Mouse (Mus musculus) midbrain, embryonic 14.5 days (tissue): ENCODE results near the gene Bcl6. TPM values are rescaled to one million over a fixed set of nuclear protein-coding genes. Genes with fewer than 3 reads are reported as not detected.

ENCODE experiments used
- ATAC-seq: fragments of 200-750 bp; cut with Nextera tagmentation; 2 replicates; pipeline ENCODE4 v1.8.0; 2017; ENCODE audit warnings: moderate number of reproducible peaks, moderate library complexity; ENCODE audit not compliant: low FRiP score, low TSS enrichment
- DNase-seq: peaks from one replicate; pipeline ENCODE4 v3.0.0-alpha.2; 2015
- H3K27ac ChIP-seq: fragments of 300-500 bp; sonication (generic); replicated peaks from 2 replicates; pipeline ENCODE4 v1.5.1; 2014; ENCODE audit warnings: mild to moderate bottlenecking, low read depth, low read length, moderate library complexity
- H3K27me3 ChIP-seq: fragments of 300-500 bp; sonication (generic); 2 replicates; pipeline ENCODE4 v1.6.1; 2014; ENCODE audit warnings: low read length, control low read depth, mixed read lengths; ENCODE audit not compliant: control insufficient read depth, insufficient read depth
- H3K36me3 ChIP-seq: fragments of 300-500 bp; sonication (generic); 2 replicates; pipeline ENCODE4 v1.6.1; 2014; ENCODE audit warnings: low read length, control low read depth; ENCODE audit not compliant: control insufficient read depth, insufficient read depth
- H3K4me1 ChIP-seq: fragments of 300-500 bp; sonication (generic); 2 replicates; pipeline ENCODE4 v1.6.1; 2014; ENCODE audit warnings: mild to moderate bottlenecking, antibody characterized with exemption, low read length, control low read depth; ENCODE audit not compliant: control insufficient read depth, insufficient read depth
- H3K4me2 ChIP-seq: fragments of 300-500 bp; sonication (generic); 2 replicates; pipeline ENCODE4 v1.6.1; 2014; ENCODE audit warnings: mild to moderate bottlenecking, low read length, moderate library complexity
- H3K4me3 ChIP-seq: fragments of 300-500 bp; sonication (generic); replicated peaks from 2 replicates; pipeline ENCODE4 v1.5.1; 2014; ENCODE audit warnings: low read depth, low read length
- H3K9ac ChIP-seq: fragments of 300-500 bp; sonication (generic); replicated peaks from 2 replicates; pipeline ENCODE4 v1.6.1; 2014; ENCODE audit warnings: mild to moderate bottlenecking, low read length, moderate library complexity
- H3K9me3 ChIP-seq: fragments of 300-500 bp; sonication (generic); 2 replicates; pipeline ENCODE4 v1.6.1; 2016; ENCODE audit warnings: low read length, control low read depth, mixed read lengths; ENCODE audit not compliant: control insufficient read depth
- WGBS: fragments of 180-500 bp; shearing (Covaris S2); extraction: QIAGEN DNeasy Blood & Tissue Kit; methylation state at CpG from one replicate; pipeline ENCODE4 v1.1.7; 2014; 5-methylcytosine and 5-hydroxymethylcytosine counted together
- polyA plus RNA-seq: library from polyadenylated mRNA; unstranded; fragments of >200 nt; fragmentation: Nextera tagmentation; extraction: Ambion mirVana; gene quantifications from 2 replicates; pipeline ENCODE4 v1.2.1, GENCODE M21; 2014

The Bcl6 gene
- polyA plus RNA-seq, 1 experiment from 2014 or later: 0.26 TPM

DNA sequence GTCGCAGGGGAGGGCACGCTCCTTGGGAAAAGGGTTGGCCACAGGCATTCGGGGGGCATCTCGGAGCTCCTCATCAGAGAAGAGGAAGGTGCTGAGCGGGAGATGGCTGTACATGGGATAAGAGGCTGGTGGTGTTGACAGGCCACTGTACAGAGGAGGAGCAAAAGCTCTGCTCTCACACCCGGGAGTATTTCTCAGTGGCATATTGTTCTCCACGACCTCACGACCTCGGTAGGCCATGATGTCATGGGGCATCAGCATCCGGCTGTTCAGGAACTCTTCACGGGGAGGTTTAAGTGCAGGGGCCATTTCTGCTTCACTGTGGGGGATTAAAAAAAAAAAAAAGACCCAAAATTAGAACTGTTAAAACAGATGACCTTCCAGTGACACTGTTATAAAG is 15.8 kb downstream of the Bcl6 start:
- H3K27me3 ChIP-seq: no peaks in the 10 kb centered on the region
- no peak for ATAC-seq
- no peak overlapping the region for H3K4me3 ChIP-seq
- no peak overlapping the region for H3K9ac ChIP-seq
- 78% methylated on average over 11 of the region's 11 CpGs for WGBS
- no peak overlapping the region for H3K4me2 ChIP-seq
- H3K36me3 ChIP-seq: no peaks in the 10 kb centered on the region
- no peak overlapping the region for H3K27ac ChIP-seq
- no peak for DNase-seq
- no peaks in the 10 kb centered on the region for H3K9me3 ChIP-seq
- H3K4me1 ChIP-seq: no peaks in the 10 kb centered on the region

- ATAC-seq (no peak), DNase-seq (no peak)
- Histone ChIP-seq H3K27ac (no peak overlapping the region), H3K4me2 (no peak overlapping the region), H3K4me1 (no peaks in the 10 kb centered on the region), H3K9me3 (no peaks in the 10 kb centered on the region), H3K4me3 (no peak overlapping the region), H3K27me3 (no peaks in the 10 kb centered on the region), H3K9ac (no peak overlapping the region), H3K36me3 (no peaks in the 10 kb centered on the region)
- WGBS: 81% methylated on average over 20 of the region's 20 CpGs
These were observed 16.4 kb downstream of the Bcl6 start for GRCm38 (mm10) chr16:23972126-23972740.

DNA sequence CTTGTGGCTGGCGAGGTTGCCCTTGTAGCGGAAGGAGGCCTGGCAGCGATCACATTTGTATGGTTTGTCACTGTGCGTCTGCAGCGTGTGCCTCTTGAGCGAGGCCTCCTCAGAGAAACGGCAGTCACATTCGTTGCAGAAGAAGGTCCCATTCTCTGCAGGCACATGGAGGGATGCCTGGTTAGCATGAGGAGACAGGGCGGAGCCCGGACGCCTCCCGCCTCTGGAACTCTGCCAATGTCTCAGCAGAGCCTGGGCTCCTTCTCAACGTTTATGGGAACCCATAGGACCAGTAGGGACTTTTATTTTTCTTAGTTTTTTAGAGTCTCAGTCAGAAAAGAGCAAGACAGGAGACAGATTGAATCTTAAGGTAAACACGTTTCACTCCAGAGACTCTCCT is 18.7 kb downstream of the Bcl6 start:
- Histone ChIP-seq H3K9me3 (no peaks in the 10 kb centered on the region), H3K4me3 (no peak overlapping the region), H3K4me2 (no peak overlapping the region), H3K4me1 (no peaks in the 10 kb centered on the region), H3K36me3 (no peaks in the 10 kb centered on the region), H3K27ac (no peak overlapping the region), H3K27me3 (no peaks in the 10 kb centered on the region), H3K9ac (no peak overlapping the region)
- no peak for ATAC-seq
- WGBS: 84% methylated on average over 14 of the region's 14 CpGs
- no peak for DNase-seq

DNA sequence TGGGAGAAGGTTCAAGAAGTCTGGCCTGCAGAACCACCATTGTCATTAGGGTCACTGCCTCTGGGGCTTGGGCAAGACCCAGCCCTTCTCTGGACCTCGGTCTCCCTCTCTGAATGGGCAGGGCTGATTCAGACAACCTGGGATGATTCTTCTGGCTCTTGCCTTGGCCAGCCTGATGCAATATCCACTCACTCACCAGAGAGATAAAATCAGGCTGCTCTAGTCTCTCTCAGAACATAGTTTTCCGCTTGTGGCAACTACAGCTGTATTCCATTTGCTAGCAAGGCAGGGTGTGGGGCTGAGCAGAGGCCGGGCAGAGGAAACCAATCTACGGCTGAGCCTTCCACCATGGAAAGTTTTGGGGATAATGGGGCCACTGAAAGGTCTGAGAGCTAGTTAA is 19.8 kb downstream of the Bcl6 start:
- Histone ChIP-seq H3K9me3 (no peaks in the 10 kb centered on the region), H3K4me1 (peaks cover 6% of the 10 kb centered on the region; the same call in 1 of the 2 replicates), H3K36me3 (no peaks in the 10 kb centered on the region), H3K4me2 (no peak overlapping the region), H3K27me3 (no peaks in the 10 kb centered on the region), H3K4me3 (no peak overlapping the region), H3K27ac (no peak overlapping the region), H3K9ac (no peak overlapping the region)
- 73% methylated on average over 4 of the region's 4 CpGs for WGBS
- DNase-seq: no peak
- no peak for ATAC-seq

DNA sequence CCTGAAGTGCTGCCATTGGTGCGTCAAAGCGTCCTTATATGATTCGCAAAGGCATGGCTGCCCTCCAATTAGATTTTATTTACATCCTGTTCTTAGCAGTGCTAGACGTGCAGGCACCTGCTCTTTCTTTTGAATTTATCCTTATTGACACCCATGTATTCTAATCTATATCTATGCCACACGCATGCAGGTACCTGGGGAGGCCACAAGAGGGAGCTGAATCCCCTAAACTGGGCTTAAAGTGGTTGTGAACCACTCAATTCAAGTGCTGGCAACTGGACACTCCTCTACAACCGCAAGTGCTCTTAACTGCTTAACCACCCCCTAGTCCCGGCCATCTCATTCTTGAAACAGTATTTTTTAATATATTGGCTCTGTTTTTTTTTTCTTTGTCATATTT is 21.4 kb downstream of the Bcl6 start:
- peaks cover 7% of the 10 kb centered on the region; the same call in 1 of the 2 replicates for H3K4me1 ChIP-seq
- no peak overlapping the region for H3K4me3 ChIP-seq
- no peaks in the 10 kb centered on the region for H3K27me3 ChIP-seq
- H3K36me3 ChIP-seq: no peaks in the 10 kb centered on the region
- H3K9ac ChIP-seq: no peak overlapping the region
- DNase-seq (no peak), ATAC-seq (no peak)
- no peaks in the 10 kb centered on the region for H3K9me3 ChIP-seq
- H3K4me2 ChIP-seq: no peak overlapping the region
- no peak overlapping the region for H3K27ac ChIP-seq
- 88% methylated on average over 7 of the region's 7 CpGs for WGBS

GRCm38 (mm10) chr16:23966066-23966465 is 22.6 kb downstream of the Bcl6 start:
- ATAC-seq (no peak), DNase-seq (no peak)
- H3K27me3 ChIP-seq: no peaks in the 10 kb centered on the region
- no peak overlapping the region for H3K4me3 ChIP-seq
- no peaks in the 10 kb centered on the region for H3K9me3 ChIP-seq
- H3K4me1 ChIP-seq: peaks cover 7% of the 10 kb centered on the region; the same call in 1 of the 2 replicates
- no peak overlapping the region for H3K4me2 ChIP-seq
- H3K27ac ChIP-seq: no peak overlapping the region
- H3K36me3 ChIP-seq: no peaks in the 10 kb centered on the region
- WGBS: 97% methylated on average over 14 of the region's 14 CpGs
- H3K9ac ChIP-seq: no peak overlapping the region

GRCm38 (mm10) chr16:23964706-23965367 is 23.8 kb downstream of the Bcl6 start:
- Histone ChIP-seq H3K27ac (no peak overlapping the region), H3K4me2 (no peak overlapping the region), H3K27me3 (no peaks in the 10 kb centered on the region), H3K36me3 (no peaks in the 10 kb centered on the region), H3K4me3 (no peak overlapping the region), H3K4me1 (peaks cover 7% of the 10 kb centered on the region; the same call in 1 of the 2 replicates), H3K9ac (no peak overlapping the region), H3K9me3 (no peaks in the 10 kb centered on the region)
- DNase-seq (peak; percentile 55), ATAC-seq (no peak; the same call in 1 of the 2 replicates)
- 21% methylated on average over 14 of the region's 14 CpGs for WGBS

- Histone ChIP-seq H3K9ac (no peak overlapping the region), H3K27me3 (no peaks in the 10 kb centered on the region), H3K36me3 (no peaks in the 10 kb centered on the region), H3K27ac (no peak overlapping the region), H3K9me3 (no peaks in the 10 kb centered on the region), H3K4me1 (peaks cover 7% of the 10 kb centered on the region; the same call in 1 of the 2 replicates), H3K4me3 (no peak overlapping the region), H3K4me2 (no peak overlapping the region)
- peak; percentile 44; the same call in 1 of the 2 replicates for ATAC-seq
- 29% methylated on average over 22 of the region's 22 CpGs for WGBS
- DNase-seq: peak; percentile 51
These were observed 24.6 kb downstream of the Bcl6 start for GRCm38 (mm10) chr16:23963896-23964668.
